Mouse (Mus musculus) liver, postnatal 0 days (tissue): ENCODE results near the gene Aox1.

Experiments used
- CTCF ChIP-seq: sonication (generic); IDR thresholded peaks from 2 replicates; pipeline ENCODE4 v1.5.1; 2016; ENCODE audit warnings: antibody characterized with exemption, low read depth
- EP300 ChIP-seq: IDR thresholded peaks from 2 replicates; pipeline ENCODE4 v1.6.1; 2016; ENCODE audit warnings: antibody characterized with exemption, low read depth, mild to moderate bottlenecking

- TF ChIP-seq CTCF, result peak; percentile 22; the same call in 1 of the 2 replicates
- TF ChIP-seq EP300, result no peak
Observed at GRCm38 (mm10) chr1:58140607-58141006, 110.9 kb downstream of the Aox1 start.
